Mouse (Mus musculus) embryonic fibroblast, embryonic 13.5 days (primary cell): ENCODE results near the gene Rexo5. TPM values are rescaled to one million over a fixed set of nuclear protein-coding genes. Genes with fewer than 3 reads are reported as not detected.
A peak's percentile ranks its signal among the peaks of the same experiment; 100 is the strongest.

Experiments used
- H3K27ac ChIP-seq: 2 replicates; pipeline ENCODE4 v1.5.1; 2012; ENCODE audit warnings: low read length, control low read depth, inconsistent platforms; ENCODE audit not compliant: insufficient read depth
- H3K4me1 ChIP-seq: 2 replicates; pipeline ENCODE4 v1.6.1; 2011; ENCODE audit warnings: low read length; ENCODE audit not compliant: control insufficient read depth, insufficient read depth
- H3K4me3 ChIP-seq: 2 replicates; pipeline ENCODE4 v1.5.1; 2011; ENCODE audit warnings: mild to moderate bottlenecking, control low read depth, low read length; ENCODE audit not compliant: insufficient read depth
- CTCF ChIP-seq: IDR thresholded peaks from 2 replicates; pipeline ENCODE4 v1.5.1; 2011; ENCODE audit warnings: mild to moderate bottlenecking, control low read depth, low read length, moderate library complexity, borderline replicate concordance; ENCODE audit not compliant: insufficient read depth
- POLR2A ChIP-seq: IDR thresholded peaks from 2 replicates; pipeline ENCODE4 v1.6.1; 2011; ENCODE audit warnings: low read depth, mild to moderate bottlenecking, control low read depth, low read length, moderate library complexity
- polyA plus RNA-seq: library from polyadenylated mRNA; stranded (reverse); fragments of >200 nt; gene quantifications from 2 replicates; pipeline ENCODE4 v1.2.4, GENCODE M21; 2011; ENCODE audit warnings: low read depth; ENCODE audit not compliant: missing spikeins, insufficient read length

The Rexo5 gene
- polyA plus RNA-seq, 1 experiment = 16.4 TPM

DNA sequence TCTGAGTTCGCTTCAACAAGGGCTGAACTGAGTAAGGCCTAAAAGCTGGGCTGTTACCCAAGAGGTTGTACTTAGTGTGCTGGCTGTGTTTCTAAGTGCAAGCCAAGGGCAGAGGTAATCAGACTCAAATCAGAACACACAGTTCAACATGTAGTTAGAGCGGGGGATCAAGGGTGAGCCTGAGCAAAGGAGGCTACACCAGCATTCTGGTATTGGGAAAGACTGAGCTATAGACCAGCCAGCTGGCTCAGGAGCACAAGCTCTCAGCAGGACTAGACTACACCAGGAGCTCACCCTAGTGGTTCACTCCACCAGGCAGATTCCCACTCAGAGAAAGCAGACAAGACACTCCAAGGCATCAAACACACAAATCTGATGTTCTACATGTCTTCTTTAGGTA is 10.4 kb upstream of the Rexo5 start:
- no peaks in the 10 kb centered on the region for H3K4me1 ChIP-seq
- no peak overlapping the region for H3K4me3 ChIP-seq
- TF ChIP-seq POLR2A (no peak), CTCF (no peak)
- no peak overlapping the region for H3K27ac ChIP-seq

DNA sequence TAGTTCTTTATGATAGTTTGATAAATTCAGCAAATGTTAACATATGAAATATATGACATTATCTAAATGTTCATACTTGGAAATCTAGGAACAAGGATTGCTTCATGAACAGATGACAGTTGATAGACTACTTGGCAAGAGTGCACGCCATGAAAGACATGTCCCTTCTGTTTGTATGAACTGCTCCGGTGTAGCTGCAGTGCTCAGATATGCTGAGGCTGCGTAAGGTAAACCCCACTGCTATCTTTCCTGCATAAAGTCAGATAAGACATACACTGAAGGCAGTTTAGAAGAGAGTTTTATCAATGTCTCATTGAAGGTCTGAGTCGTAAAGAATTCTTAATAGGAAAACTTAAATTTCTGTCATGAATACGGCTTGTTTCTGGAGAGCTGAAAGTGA is 8.9 kb upstream of the Rexo5 start:
- Histone ChIP-seq H3K4me1 (no peaks in the 10 kb centered on the region), H3K27ac (no peak overlapping the region), H3K4me3 (no peak overlapping the region)
- TF ChIP-seq CTCF (no peak), POLR2A (no peak)

DNA sequence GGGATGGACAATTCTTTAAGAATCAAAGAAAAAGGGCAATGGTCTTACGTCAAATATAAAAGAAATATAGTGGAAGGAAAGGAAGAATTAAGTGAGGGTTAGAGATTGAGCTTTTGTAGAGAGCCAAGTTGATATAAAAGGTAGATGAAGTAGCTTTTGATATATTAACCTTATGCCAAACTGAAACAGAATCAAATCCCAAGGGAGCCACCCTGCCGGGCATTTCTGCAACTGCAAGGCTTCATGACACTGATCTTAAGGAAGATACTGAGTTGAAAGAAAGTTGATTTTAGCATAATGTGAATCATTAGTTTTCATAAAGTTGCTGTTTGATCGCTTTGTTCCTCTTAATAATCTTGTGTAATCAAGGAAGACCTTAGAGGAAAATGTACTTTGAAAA is 4.8 kb upstream of the Rexo5 start:
- TF ChIP-seq CTCF = no peak
- TF ChIP-seq POLR2A = no peak
- no peak overlapping the region for H3K4me3 ChIP-seq
- H3K27ac ChIP-seq = no peak overlapping the region
- peaks cover 4% of the 10 kb centered on the region; the same call in 1 of the 2 replicates for H3K4me1 ChIP-seq

- TF ChIP-seq CTCF (no peak), POLR2A (no peak)
- Histone ChIP-seq H3K4me3 (peak overlapping the region; percentile 64), H3K27ac (no peak overlapping the region), H3K4me1 (peaks cover 4% of the 10 kb centered on the region; the same call in 1 of the 2 replicates)
Measured at GRCm38 (mm10) chr7:119794251-119794638, 439 bp downstream of the Rexo5 start.

DNA sequence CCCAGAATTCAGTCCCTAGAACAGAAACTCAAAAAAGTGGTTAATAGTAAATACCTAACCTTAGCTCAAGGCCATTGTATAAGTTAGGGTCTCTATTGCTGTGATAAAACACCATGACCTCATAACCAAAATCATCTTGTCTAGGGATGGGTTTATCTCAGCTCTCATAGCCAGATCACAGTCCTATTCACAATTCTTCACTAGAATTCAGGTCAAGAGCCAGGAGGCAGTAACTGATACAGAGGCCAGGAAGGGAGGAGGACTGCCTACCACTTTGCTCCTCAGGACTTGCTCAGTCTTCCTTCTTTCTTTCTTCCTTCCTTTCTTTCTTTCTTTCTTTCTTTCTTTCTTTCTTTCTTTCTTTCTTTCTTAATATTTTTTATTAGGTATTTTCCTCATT is 1.5 kb downstream of the Rexo5 start:
- Histone ChIP-seq H3K4me1 (peaks cover 4% of the 10 kb centered on the region; the same call in 1 of the 2 replicates), H3K27ac (no peak overlapping the region), H3K4me3 (peak overlapping the region; percentile 44)
- TF ChIP-seq CTCF = no peak
- TF ChIP-seq POLR2A = no peak

DNA sequence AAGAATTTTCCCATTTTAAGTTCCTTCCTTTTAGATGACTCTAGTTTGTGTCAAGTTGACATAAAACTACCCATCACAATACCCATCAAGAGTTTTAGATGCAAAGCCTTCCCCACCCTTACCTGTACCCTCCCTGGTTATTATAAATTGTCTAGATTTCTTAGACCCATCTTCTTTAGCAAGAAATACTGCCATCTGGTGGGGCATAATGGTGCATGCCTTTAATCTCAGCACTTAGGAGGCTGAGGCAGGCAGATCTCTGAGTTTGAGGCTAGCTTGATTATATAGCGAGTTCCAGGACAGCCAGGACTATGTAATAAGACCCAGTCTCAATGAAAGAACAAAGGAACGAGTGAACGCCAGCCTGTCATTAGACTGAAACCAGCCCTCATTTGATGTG is 6.7 kb downstream of the Rexo5 start:
- TF ChIP-seq CTCF (no peak), POLR2A (no peak)
- Histone ChIP-seq H3K4me1 (no peaks in the 10 kb centered on the region), H3K27ac (no peak overlapping the region), H3K4me3 (no peak overlapping the region)

DNA sequence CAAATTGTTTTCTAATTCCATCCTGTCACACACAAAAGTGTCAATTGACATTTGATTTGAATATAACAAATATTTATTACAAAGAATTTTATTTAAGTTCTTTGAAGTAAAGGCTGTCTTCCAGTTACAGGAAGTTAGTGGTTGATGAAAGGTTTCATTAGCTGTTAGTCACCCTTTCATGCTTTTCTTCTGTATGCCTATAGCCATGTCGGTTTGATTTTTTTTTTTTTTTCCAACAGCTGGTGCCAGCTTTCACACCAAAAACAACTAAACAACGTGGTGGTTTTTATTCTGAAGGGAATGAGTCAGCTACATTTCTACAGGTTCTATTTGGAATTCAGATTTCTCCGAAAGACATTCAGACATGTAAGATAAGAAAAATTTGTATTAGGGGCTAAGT is 7.2 kb downstream of the Rexo5 start:
- Histone ChIP-seq H3K27ac (no peak overlapping the region), H3K4me1 (no peaks in the 10 kb centered on the region), H3K4me3 (no peak overlapping the region)
- TF ChIP-seq POLR2A (no peak), CTCF (no peak)

DNA sequence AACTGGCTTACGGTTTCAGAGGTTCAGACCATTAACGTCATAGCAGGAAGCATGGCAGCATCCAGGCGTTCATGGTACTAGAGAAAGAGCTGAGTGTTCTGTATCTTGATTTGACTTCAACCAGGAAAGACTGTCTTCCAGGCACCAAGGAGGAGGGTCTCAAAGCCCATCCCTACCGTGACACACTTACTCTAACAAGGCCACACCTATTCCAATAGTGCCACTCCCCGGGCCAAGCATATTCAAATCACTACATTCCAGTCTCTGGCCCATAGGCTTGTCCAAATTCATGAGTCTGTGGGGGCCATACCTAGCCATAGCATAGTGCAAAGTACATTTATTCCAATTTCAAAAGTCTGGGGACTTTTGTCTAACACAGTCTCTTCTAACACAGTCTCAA is 13.6 kb downstream of the Rexo5 start:
- Histone ChIP-seq H3K27ac (no peak overlapping the region), H3K4me3 (no peak overlapping the region), H3K4me1 (no peaks in the 10 kb centered on the region)
- TF ChIP-seq CTCF = no peak
- TF ChIP-seq POLR2A = no peak

GRCm38 (mm10) chr7:119808723-119809122 is 14.9 kb downstream of the Rexo5 start:
- Histone ChIP-seq H3K4me1 (no peaks in the 10 kb centered on the region), H3K4me3 (no peak overlapping the region), H3K27ac (no peak overlapping the region)
- TF ChIP-seq CTCF = no peak
- no peak for TF ChIP-seq POLR2A

DNA sequence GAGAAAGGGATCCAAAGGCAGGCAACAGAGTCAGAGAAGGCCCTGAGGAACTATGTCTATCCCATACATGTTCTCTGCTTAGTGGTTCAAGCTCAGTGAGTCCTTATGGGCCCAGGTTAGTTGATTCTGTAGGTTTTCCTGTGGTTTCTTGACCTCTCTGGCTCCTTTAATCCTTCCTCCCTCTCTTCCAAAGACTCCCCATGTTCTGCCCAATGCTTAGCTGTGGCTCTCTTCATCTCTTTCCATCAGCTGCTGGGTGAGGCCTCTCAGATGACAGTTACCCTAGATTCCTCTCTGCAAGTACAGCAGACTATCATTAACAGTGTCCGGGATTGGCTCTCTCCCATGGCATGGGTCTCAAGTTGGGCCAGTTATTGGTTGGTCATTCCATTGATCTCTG is 41.6 kb downstream of the Rexo5 start:
- no peak for TF ChIP-seq POLR2A
- no peak for TF ChIP-seq CTCF
- no peaks in the 10 kb centered on the region for H3K4me1 ChIP-seq
- H3K27ac ChIP-seq = no peak overlapping the region
- no peak overlapping the region for H3K4me3 ChIP-seq
